Mouse (Mus musculus): ENCODE results near the gene Chac1. TPM values are rescaled to one million over a fixed set of nuclear protein-coding genes. Genes with fewer than 3 reads are reported as not detected.

Chac1 gene
- polyA plus RNA-seq (2012; rRNA removed) = 5.4 and 6.1 TPM in 2 replicates

DNA sequence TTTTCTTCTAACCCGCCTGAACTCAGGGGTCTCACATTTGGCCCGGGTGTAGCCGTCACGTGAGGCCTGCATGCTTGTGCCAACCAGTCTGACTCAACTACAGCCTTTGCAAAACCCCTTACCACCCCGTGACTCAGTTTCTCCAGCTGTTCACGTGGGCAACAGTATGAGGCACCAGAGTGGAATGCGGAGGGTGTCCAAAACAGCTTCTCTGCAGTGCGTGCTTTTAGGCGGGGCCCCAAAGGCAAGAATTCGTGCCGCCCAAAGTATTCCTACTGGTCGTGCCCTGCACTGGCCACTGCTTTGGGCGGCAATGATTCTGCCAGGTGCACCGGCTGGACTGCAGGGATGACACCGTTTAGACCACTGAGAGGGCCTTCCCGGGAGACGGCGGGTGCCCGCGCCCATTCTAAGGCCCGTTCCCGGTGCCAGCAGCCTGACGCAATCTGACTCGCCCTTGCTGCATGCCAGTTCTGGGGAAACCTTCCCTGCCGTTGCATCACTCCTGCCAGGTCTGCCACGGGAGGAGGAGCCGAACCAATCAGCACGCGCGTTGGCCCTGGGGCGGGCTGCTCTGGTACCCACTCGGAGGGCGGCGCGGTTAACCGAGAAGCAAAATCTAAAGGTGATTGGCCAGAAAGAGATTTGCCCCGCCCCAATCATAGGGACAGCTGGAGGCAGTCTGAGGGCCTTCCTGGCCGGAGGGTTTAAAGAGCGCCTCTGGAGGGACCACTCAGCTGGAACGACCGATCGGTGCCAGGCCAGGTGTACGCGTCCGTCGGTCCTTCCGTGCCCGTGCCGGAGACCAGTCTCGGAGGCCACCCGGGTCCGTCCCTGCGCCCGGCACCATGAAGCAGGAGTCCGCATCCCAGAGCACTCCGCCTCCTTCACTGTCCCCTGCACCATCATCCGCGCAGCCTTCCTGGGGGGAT, at the start of gene Chac1:
TSS of gene Chac1 (plus strand) at position 675 of the 932 bp plus-strand sequence.
- peak; percentile 95 for DNase-seq (ENCODE audit: low read depth)

DNA sequence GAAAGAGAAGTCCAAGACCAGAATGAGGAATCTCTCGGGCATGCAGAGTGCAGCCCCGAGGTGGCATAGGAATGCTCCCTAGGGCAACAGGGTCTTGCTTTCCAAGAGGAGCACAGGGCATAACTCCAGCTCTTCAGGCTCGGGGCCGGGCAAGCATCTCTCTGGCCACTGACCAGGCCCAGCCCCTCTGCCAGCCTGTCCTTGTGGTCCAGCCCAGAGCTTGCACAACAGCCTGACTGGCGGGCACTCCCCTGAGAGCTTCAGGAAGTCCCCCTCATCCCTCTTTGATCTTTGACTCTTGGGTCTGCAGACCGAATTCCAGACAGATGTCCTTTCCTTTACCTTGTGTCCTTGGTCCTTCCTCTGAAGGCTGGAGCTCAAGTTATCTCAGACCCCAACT, 48.2 kb upstream of the Chac1 start:
- TF ChIP-seq CTCF (IDR thresholded peaks at IDR 0.05; ENCODE audit: borderline replicate concordance, extremely low read depth, insufficient read depth, insufficient read length) (no peak), POLR2A (IDR thresholded peaks at IDR 0.05; ENCODE audit: borderline replicate concordance, extremely low read depth, insufficient read depth, insufficient read length, poor library complexity, severe bottlenecking) (no peak)
- DNase-seq (ENCODE audit: low read depth) = no peak

More for the DNA sequence above, at the start of gene Chac1:
- TF ChIP-seq CTCF (IDR thresholded peaks at IDR 0.05; ENCODE audit: borderline replicate concordance, extremely low read depth, insufficient read depth, insufficient read length) (no peak), POLR2A (IDR thresholded peaks at IDR 0.05; ENCODE audit: borderline replicate concordance, extremely low read depth, insufficient read depth, insufficient read length, poor library complexity, severe bottlenecking) (0 out of 2 replicates have a peak, but pooled peaks have one; percentile 4)

DNA sequence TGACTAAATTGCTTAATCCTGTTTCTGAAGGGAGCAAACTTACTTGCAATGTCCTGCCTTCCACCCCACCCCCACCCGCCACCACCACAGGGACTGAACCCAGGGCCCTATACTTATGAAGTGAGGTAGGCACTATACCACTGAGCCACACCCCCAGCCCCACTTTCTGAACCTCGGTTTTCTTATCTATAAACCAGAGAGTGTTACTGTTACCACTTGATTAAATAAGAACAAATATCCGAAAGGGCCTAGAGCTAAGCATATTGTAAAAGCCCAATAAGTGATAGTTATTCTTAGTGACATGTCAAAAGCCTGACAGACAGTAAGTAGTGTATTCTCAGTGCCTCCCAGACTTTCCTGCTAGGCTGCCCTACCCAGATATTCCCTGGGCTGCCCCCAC, 46.6 kb upstream of the Chac1 start:
- DNase-seq (ENCODE audit: low read depth) = no peak
- TF ChIP-seq POLR2A (IDR thresholded peaks at IDR 0.05; ENCODE audit: borderline replicate concordance, extremely low read depth, insufficient read depth, insufficient read length, poor library complexity, severe bottlenecking) = no peak
- TF ChIP-seq CTCF (IDR thresholded peaks at IDR 0.05; ENCODE audit: borderline replicate concordance, extremely low read depth, insufficient read depth, insufficient read length) = no peak

DNA sequence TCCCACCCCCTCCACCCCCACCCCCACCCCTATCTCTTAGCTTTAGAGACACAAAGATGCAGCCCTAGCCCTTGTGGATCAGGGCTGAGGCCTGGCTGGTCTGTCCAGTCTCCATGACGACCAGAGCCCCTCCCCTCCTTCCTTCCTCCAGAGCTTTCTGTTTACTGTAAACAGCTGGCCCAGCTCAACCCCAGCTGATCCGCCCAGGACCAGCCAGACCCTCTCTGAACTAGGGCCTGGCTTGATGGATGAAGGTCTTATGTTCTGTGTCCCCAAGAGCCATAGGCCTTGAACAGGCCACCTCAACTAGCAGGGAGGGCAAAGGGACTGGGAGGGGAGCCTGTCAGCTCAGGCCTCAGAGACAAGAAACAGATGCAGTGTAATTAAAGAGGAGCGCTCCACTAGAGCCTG, 46.2 kb upstream of the Chac1 start:
- DNase-seq (ENCODE audit: low read depth) = peak; percentile 44
- no peak for TF ChIP-seq CTCF (IDR thresholded peaks at IDR 0.05; ENCODE audit: borderline replicate concordance, extremely low read depth, insufficient read depth, insufficient read length)
- no peak for TF ChIP-seq POLR2A (IDR thresholded peaks at IDR 0.05; ENCODE audit: borderline replicate concordance, extremely low read depth, insufficient read depth, insufficient read length, poor library complexity, severe bottlenecking)

DNA sequence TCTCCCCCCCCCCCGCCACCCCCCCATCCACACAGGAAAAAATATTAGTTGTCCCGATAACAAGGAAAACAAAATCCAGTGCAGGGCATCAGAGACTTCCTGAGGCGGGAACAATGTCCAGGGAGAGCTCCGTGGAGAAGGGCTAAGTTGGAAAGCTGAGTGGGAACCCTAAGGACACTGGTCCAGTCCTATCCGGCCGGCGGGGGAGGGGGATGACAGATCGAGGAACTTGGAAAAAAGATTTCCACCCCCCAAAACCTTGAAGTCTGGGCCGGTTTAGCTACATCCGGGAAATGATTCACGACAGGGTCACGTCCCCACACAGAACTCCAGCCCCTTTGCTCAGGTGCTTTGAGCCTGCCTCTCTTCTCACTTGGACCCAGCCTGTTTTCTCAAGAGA, 39.5 kb upstream of the Chac1 start:
- TF ChIP-seq CTCF (IDR thresholded peaks at IDR 0.05; ENCODE audit: borderline replicate concordance, extremely low read depth, insufficient read depth, insufficient read length) (no peak), POLR2A (IDR thresholded peaks at IDR 0.05; ENCODE audit: borderline replicate concordance, extremely low read depth, insufficient read depth, insufficient read length, poor library complexity, severe bottlenecking) (no peak)
- DNase-seq (ENCODE audit: low read depth) = no peak

DNA sequence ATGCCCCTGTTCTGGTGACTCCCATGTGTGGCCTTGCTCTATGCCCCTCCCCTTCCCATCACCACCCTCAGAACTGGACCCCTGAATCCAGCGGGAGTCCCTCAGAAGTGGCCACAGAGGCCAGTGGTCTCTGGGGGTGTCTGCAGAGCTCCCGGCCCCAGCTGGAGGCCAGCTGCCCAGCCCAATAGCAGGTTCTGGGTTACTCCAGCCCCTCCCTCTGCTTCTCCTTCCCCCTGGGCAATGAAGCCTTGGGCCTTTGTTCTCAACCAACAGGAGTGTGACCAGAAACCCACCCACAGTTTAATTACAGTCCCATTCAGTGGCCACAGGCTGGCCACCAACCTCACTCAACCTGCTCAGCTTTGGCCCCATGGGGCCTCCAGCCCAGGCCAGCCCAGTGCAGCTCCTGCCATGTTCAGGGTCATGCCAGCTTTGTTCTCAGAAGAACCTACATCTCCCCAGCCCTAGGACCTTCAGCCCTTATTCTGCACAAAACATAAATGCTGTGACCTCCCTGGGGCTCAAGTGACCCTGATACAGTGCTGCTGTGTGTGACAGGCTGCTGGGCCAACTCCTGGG, 38.6 kb upstream of the Chac1 start:
- no peak for TF ChIP-seq POLR2A (IDR thresholded peaks at IDR 0.05; ENCODE audit: borderline replicate concordance, extremely low read depth, insufficient read depth, insufficient read length, poor library complexity, severe bottlenecking)
- no peak for TF ChIP-seq CTCF (IDR thresholded peaks at IDR 0.05; ENCODE audit: borderline replicate concordance, extremely low read depth, insufficient read depth, insufficient read length)
- DNase-seq (ENCODE audit: low read depth) = no peak

DNA sequence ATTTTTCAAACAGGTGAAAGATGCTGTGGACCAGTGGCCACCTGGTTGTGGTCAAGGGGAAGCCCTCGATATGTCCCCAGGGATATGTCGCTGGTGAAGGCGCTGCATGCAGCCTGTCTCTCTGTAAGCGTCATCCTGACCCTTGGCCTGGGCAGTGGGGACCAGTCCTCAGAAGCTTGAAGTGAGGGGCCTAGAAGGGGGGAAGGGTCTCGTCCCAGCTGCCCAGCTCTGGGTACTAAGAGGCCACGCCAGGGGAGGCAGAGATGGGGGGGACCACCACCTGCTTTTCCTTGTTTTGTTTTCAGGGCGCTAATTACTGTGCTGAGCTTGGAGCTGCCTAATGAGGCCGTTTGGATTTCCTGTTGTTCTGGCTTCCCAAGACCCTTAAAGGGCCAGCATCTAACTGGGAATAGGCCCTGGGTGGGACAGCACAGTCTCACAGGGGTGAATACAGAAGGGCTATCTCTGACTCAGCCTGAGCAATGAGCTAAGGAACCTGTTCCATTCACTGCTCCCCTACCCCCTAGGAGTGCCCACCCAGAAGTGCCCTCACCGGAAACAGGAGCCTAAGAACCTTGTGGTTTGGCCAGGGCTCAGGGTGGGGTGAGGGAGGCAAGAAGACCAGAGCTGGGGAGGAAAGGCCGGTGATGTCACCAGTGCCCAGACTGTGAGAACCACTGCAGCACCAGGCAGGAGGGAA, 37.1 kb upstream of the Chac1 start:
- DNase-seq (ENCODE audit: low read depth) = peak; percentile 80
- TF ChIP-seq POLR2A (IDR thresholded peaks at IDR 0.05; ENCODE audit: borderline replicate concordance, extremely low read depth, insufficient read depth, insufficient read length, poor library complexity, severe bottlenecking) (no peak), CTCF (IDR thresholded peaks at IDR 0.05; ENCODE audit: borderline replicate concordance, extremely low read depth, insufficient read depth, insufficient read length) (no peak)

DNA sequence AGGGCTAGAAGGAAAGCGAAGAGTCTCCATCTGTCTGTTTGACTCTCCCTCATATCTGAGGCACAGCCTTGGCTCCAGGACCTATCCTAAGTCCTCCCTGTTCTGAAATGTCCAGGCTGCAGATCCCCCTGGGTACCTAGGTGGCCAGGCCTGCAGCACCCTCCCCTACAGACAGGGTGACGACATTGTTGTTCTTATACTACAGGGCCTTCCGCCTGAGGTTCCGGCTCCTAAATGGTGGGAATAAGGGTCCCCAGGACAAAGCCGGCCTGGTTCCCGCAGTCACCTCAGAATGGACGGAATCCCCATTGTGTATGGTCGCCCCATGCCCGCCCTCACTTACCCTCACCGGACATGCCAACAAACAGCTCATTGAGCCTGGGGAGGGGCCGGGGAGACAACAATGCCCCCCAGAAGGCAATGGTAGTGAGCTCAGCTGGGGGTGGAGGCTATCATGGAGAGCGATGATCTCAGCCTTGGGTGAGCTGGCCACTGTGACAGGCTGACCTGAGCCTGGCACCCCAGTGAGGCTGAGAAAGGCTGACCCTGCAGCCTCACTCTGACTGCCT, 36.2 kb upstream of the Chac1 start:
- no peak for TF ChIP-seq CTCF (IDR thresholded peaks at IDR 0.05; ENCODE audit: borderline replicate concordance, extremely low read depth, insufficient read depth, insufficient read length)
- no peak for TF ChIP-seq POLR2A (IDR thresholded peaks at IDR 0.05; ENCODE audit: borderline replicate concordance, extremely low read depth, insufficient read depth, insufficient read length, poor library complexity, severe bottlenecking)
- no peak for DNase-seq (ENCODE audit: low read depth)

DNA sequence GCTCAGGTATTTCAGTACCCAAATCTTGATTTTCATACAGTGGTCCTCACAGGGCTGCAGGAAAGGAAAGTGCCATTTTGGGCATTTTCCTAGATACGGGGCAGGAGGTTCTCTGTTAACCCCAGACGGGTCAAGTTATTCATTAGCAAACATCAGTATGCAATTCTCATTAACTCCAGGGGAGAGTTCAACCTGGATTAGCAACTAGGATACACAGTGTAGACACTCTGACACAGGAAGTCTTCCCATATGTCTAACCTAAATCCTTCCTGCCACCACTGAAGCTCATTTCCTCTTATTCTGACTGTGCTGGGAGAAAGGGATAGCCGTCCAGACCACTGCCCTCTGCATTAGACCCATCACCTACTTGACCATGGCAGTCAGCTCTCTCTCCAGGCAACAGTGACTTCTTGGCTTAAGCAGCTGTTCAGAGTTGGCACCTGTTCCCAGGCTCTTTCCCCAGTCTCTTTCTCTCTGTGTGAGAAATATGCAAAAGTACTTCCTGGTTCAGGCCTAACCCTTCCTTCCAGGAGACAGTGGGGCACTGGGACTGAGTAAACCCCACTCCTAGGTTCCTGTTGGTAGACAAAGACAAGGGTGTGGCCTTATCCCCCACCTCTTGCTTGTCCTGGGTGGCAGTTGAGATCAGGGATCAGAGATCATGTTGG, 32.9 kb upstream of the Chac1 start:
- TF ChIP-seq POLR2A (IDR thresholded peaks at IDR 0.05; ENCODE audit: borderline replicate concordance, extremely low read depth, insufficient read depth, insufficient read length, poor library complexity, severe bottlenecking) (no peak), CTCF (IDR thresholded peaks at IDR 0.05; ENCODE audit: borderline replicate concordance, extremely low read depth, insufficient read depth, insufficient read length) (no peak)
- DNase-seq (ENCODE audit: low read depth) = no peak

DNA sequence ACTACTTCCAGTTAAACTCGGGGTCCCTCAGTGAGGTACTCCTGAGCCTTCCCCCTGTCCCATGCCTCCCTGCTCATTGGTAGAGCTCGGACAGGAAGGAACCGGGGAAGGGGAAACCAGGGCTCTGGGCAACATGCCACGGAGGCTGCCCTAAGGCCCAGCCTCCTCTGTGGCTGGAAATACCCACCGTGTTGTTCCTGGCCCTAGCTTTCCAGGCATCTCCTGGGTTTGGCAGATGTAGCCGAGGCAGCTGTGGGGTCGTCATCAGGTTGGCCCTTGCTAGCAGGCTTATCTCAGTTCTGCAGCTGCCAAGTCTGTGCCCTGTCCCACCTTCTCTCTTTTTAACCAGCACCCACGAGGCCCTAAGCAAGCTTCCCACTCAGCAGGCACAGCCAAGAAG, 30.5 kb upstream of the Chac1 start:
- no peak for DNase-seq (ENCODE audit: low read depth)
- TF ChIP-seq CTCF (IDR thresholded peaks at IDR 0.05; ENCODE audit: borderline replicate concordance, extremely low read depth, insufficient read depth, insufficient read length) (no peak), POLR2A (IDR thresholded peaks at IDR 0.05; ENCODE audit: borderline replicate concordance, extremely low read depth, insufficient read depth, insufficient read length, poor library complexity, severe bottlenecking) (no peak)

Data from brain, embryonic 14.5 days (tissue).